Mouse (Mus musculus) effector memory CD4-positive, alpha-beta T cell, adult 7 months (primary cell): ENCODE measurements around the gene Tubb4b. TPM values are rescaled to one million over a fixed set of nuclear protein-coding genes. Genes with fewer than 3 reads are reported as not detected.

Experiments
- polyA plus RNA-seq: library from polyadenylated mRNA; unstranded; fragments of 100-300 nt; shearing (Covaris generic); gene quantifications from one replicate; pipeline ENCODE4 v1.2.1, GENCODE M21; 2017

Tubb4b gene
- polyA plus RNA-seq: 119 TPM

GRCm38 (mm10) chr2:25224492-25224765 is at the start of gene Tubb4b:
TSS of gene Tubb4b (minus strand) at chr2:25224702.

GRCm38 (mm10) chr2:25271827-25272511 is 47.5 kb upstream of the Tubb4b start, which contains the start of the genes Ssna1 and Anapc2:
TSS of gene Ssna1 (minus strand) at chr2:25272438.
TSS of gene Anapc2 (plus strand) at chr2:25272478.

GRCm38 (mm10) chr2:25262291-25262767 is 37.8 kb upstream of the Tubb4b start, which contains the start of gene Tprn:
TSS of gene Tprn (plus strand) at chr2:25262618.

GRCm38 (mm10) chr2:25255284-25255779 is 30.8 kb upstream of the Tubb4b start, which contains the start of gene Tmem203:
TSS of gene Tmem203 (plus strand) at chr2:25255439.

GRCm38 (mm10) chr2:25246183-25247072 is 21.9 kb upstream of the Tubb4b start, which contains the start of gene AL732309.1:
TSS of gene AL732309.1 (minus strand) at chr2:25246863.

GRCm38 (mm10) chr2:25242101-25242506 is 17.6 kb upstream of the Tubb4b start, which contains the start of the genes Rnf208 and Cysrt1:
TSS of gene Rnf208 (plus strand) at chr2:25242255.
TSS of gene Cysrt1 (minus strand) at chr2:25242452.

GRCm38 (mm10) chr2:25236614-25237013 is 12.1 kb upstream of the Tubb4b start, which contains the start of gene Rnf224:
TSS of gene Rnf224 (minus strand) at chr2:25236787.

GRCm38 (mm10) chr2:25234050-25234449 is 9.5 kb upstream of the Tubb4b start, which contains the start of gene Slc34a3:
TSS of gene Slc34a3 (minus strand) at chr2:25234364.

GRCm38 (mm10) chr2:25218445-25218844 is 6.1 kb downstream of the Tubb4b start, which contains the start of gene Fam166a:
TSS of gene Fam166a (plus strand) at chr2:25218745.

GRCm38 (mm10) chr2:25214444-25214843 is 10.1 kb downstream of the Tubb4b start, which contains the start of gene Stpg3:
TSS of gene Stpg3 (minus strand) at chr2:25214637.

GRCm38 (mm10) chr2:25211121-25211670 is 13.3 kb downstream of the Tubb4b start, which contains the start of gene Nelfb:
TSS of gene Nelfb (minus strand) at chr2:25211489.

GRCm38 (mm10) chr2:25196172-25196954 is 28.1 kb downstream of the Tubb4b start, which contains the start of gene Tor4a:
TSS of gene Tor4a (minus strand) at chr2:25196886.

GRCm38 (mm10) chr2:25180478-25180903 is 44.0 kb downstream of the Tubb4b start, which contains the start of gene Nrarp:
TSS of gene Nrarp (plus strand) at chr2:25180758.

Other genes with a start within 250 kb of the Tubb4b start
- gene Mrpl41, start 249.6 kb downstream of the Tubb4b start, polyA plus RNA-seq: 74.5 TPM
- 77.5 TPM for gene Pnpla7, start 248.7 kb downstream of the Tubb4b start, polyA plus RNA-seq
- 26.2 TPM for gene Nsmf, start 170.3 kb downstream of the Tubb4b start, polyA plus RNA-seq
- not detected for gene Entpd8, start 144.4 kb downstream of the Tubb4b start, polyA plus RNA-seq
- gene Noxa1, start 129.6 kb downstream of the Tubb4b start, polyA plus RNA-seq: 0.24 TPM
- gene Nrarp, start 43.9 kb downstream of the Tubb4b start, polyA plus RNA-seq: 8.6 TPM
- gene Tor4a, start 27.8 kb downstream of the Tubb4b start, polyA plus RNA-seq: 32.6 TPM
- gene Nelfb, start 13.2 kb downstream of the Tubb4b start, polyA plus RNA-seq: 86.6 TPM
- 0.68 TPM for gene Stpg3, start 10.1 kb downstream of the Tubb4b start, polyA plus RNA-seq
- not detected for gene Fam166a, start 6.0 kb downstream of the Tubb4b start, polyA plus RNA-seq
- not detected for gene Slc34a3, start 9.7 kb upstream of the Tubb4b start, polyA plus RNA-seq
- not detected for gene Rnf224, start 12.1 kb upstream of the Tubb4b start, polyA plus RNA-seq
- gene Rnf208, start 17.6 kb upstream of the Tubb4b start, polyA plus RNA-seq: not detected
- not detected for gene Cysrt1, start 17.8 kb upstream of the Tubb4b start, polyA plus RNA-seq
- 5.2 TPM for gene AL732309.1, start 22.2 kb upstream of the Tubb4b start, polyA plus RNA-seq
- 13.5 TPM for gene Tmem203, start 30.7 kb upstream of the Tubb4b start, polyA plus RNA-seq
- gene Tprn, start 37.9 kb upstream of the Tubb4b start, polyA plus RNA-seq: 25.6 TPM
- 64.4 TPM for gene Ssna1, start 47.7 kb upstream of the Tubb4b start, polyA plus RNA-seq
- 76.4 TPM for gene Anapc2, start 47.8 kb upstream of the Tubb4b start, polyA plus RNA-seq
- gene Tmem210, start 63.4 kb upstream of the Tubb4b start, polyA plus RNA-seq: 0.91 TPM
- gene Lrrc26, start 65.2 kb upstream of the Tubb4b start, polyA plus RNA-seq: not detected
- gene Grin1, start 94.5 kb upstream of the Tubb4b start, polyA plus RNA-seq: not detected
- gene Man1b1, start 107.6 kb upstream of the Tubb4b start, polyA plus RNA-seq: 25.5 TPM
- 12.7 TPM for gene Dpp7, start 131.7 kb upstream of the Tubb4b start, polyA plus RNA-seq
- 23.4 TPM for gene Uap1l1, start 141.0 kb upstream of the Tubb4b start, polyA plus RNA-seq
- gene Sapcd2, start 147.6 kb upstream of the Tubb4b start, polyA plus RNA-seq: not detected
- not detected for gene Entpd2, start 171.2 kb upstream of the Tubb4b start, polyA plus RNA-seq
- gene Npdc1, start 174.6 kb upstream of the Tubb4b start, polyA plus RNA-seq: 2.1 TPM
- gene Fut7, start 198.6 kb upstream of the Tubb4b start, polyA plus RNA-seq: 0.26 TPM
- 51.3 TPM for gene Abca2, start 204.0 kb upstream of the Tubb4b start, polyA plus RNA-seq
- gene Clic3, start 232.1 kb upstream of the Tubb4b start, polyA plus RNA-seq: 1.0 TPM
- gene Paxx, start 236.4 kb upstream of the Tubb4b start, polyA plus RNA-seq: 50.2 TPM
- not detected for gene Ptgds, start 245.3 kb upstream of the Tubb4b start, polyA plus RNA-seq